Mouse (Mus musculus) liver, embryonic 11.5 days (tissue): ENCODE data around the gene Eif4ebp2. TPM values are rescaled to one million over a fixed set of nuclear protein-coding genes. Genes with fewer than 3 reads are reported as not detected.

ENCODE experiments used
- ATAC-seq: fragments of 200-750 bp; cut with Nextera tagmentation; replicated peaks from 2 replicates; pipeline ENCODE4 v1.8.0; 2017; ENCODE audit warnings: moderate number of reproducible peaks, mild to moderate bottlenecking, moderate TSS enrichment, moderate library complexity; ENCODE audit not compliant: low FRiP score
- DNase-seq: peaks from one replicate; pipeline ENCODE4 v3.0.0-alpha.2; 2017; ENCODE audit warnings: low spot score
- H3K27ac ChIP-seq: fragments of 300-500 bp; sonication (generic); 2 replicates; pipeline ENCODE4 v1.5.1; 2014; ENCODE audit warnings: mild to moderate bottlenecking, low read depth, low read length, control low read depth
- H3K27me3 ChIP-seq: fragments of 300-500 bp; sonication (generic); replicated peaks from 2 replicates; pipeline ENCODE4 v1.6.1; 2014; ENCODE audit warnings: low read length, mixed read lengths; ENCODE audit not compliant: control insufficient read depth, insufficient read depth
- H3K36me3 ChIP-seq: fragments of 300-500 bp; sonication (generic); 2 replicates; pipeline ENCODE4 v1.6.1; 2014; ENCODE audit warnings: mild to moderate bottlenecking, low read length, moderate library complexity, mixed read lengths; ENCODE audit not compliant: control insufficient read depth, insufficient read depth
- H3K4me1 ChIP-seq: fragments of 300-500 bp; sonication (generic); replicated peaks from 2 replicates; pipeline ENCODE4 v1.6.1; 2014; ENCODE audit warnings: low read length, mixed read lengths; ENCODE audit not compliant: control insufficient read depth, insufficient read depth
- H3K4me2 ChIP-seq: fragments of 300-500 bp; sonication (generic); 2 replicates; pipeline ENCODE4 v1.6.1; 2014; ENCODE audit warnings: mild to moderate bottlenecking, control low read depth, moderate library complexity
- H3K4me3 ChIP-seq: fragments of 300-500 bp; sonication (generic); 2 replicates; pipeline ENCODE4 v1.5.1; 2014; ENCODE audit warnings: low read depth, low read length, control low read depth
- H3K9ac ChIP-seq: fragments of 300-500 bp; sonication (generic); 2 replicates; pipeline ENCODE4 v1.6.1; 2014; ENCODE audit warnings: low read depth, low read length, control low read depth
- H3K9me3 ChIP-seq: fragments of 300-500 bp; sonication (generic); 2 replicates; pipeline ENCODE4 v1.6.1; 2016; ENCODE audit warnings: low read length, inconsistent platforms, mixed read lengths; ENCODE audit not compliant: control insufficient read depth
- WGBS: fragments of 180-500 bp; shearing (Covaris S2); extraction: QIAGEN DNeasy Blood & Tissue Kit; methylation state at CpG from one replicate; pipeline ENCODE4 v1.1.7; 2014; 5-methylcytosine and 5-hydroxymethylcytosine counted together
- polyA plus RNA-seq: library from polyadenylated mRNA; unstranded; fragments of >200 nt; fragmentation: Nextera tagmentation; extraction: Ambion mirVana; gene quantifications from 2 replicates; pipeline ENCODE4 v1.2.1, GENCODE M21; 2014

The Eif4ebp2 gene
- 27.1 and 33.3 TPM in 2 replicates for polyA plus RNA-seq

- peak within 1 kb of the TSS; percentile 100 for H3K4me3 ChIP-seq
- DNase-seq (peak; percentile 98), ATAC-seq (peak; percentile 97)
- H3K4me2 ChIP-seq: peak within 1 kb of the TSS; percentile 90
- no peaks in the 10 kb centered on the region for H3K27me3 ChIP-seq
- peaks cover 27% of the 10 kb centered on the region for H3K4me1 ChIP-seq
- H3K27ac ChIP-seq: peak within 1 kb of the TSS; percentile 80
- H3K9ac ChIP-seq: peak within 1 kb of the TSS; percentile 95
- H3K36me3 ChIP-seq: peaks cover 14% of the 10 kb centered on the region
- WGBS: under 1% methylated on average over 36 of the region's 36 CpGs
- H3K9me3 ChIP-seq: no peaks in the 10 kb centered on the region
Measured at GRCm38 (mm10) chr10:61452645-61453044, at the start of gene Eif4ebp2. Gene Eif4ebp2 (minus strand): TSS chr10:61452661.

GRCm38 (mm10) chr10:61500756-61501155 lies 48.3 kb upstream of the Eif4ebp2 start:
- H3K4me3 ChIP-seq: no peak overlapping the region
- no peak overlapping the region for H3K27ac ChIP-seq
- H3K9me3 ChIP-seq: no peaks in the 10 kb centered on the region
- no peaks in the 10 kb centered on the region for H3K27me3 ChIP-seq
- H3K9ac ChIP-seq: no peak overlapping the region
- DNase-seq: no peak
- H3K4me2 ChIP-seq: no peak overlapping the region
- ATAC-seq: no peak
- H3K4me1 ChIP-seq: peaks cover 5% of the 10 kb centered on the region; the same call in 1 of the 2 replicates
- no peaks in the 10 kb centered on the region for H3K36me3 ChIP-seq
- WGBS: 68% methylated on average over 7 of the region's 7 CpGs

GRCm38 (mm10) chr10:61499505-61500466 lies 47.3 kb upstream of the Eif4ebp2 start:
- ATAC-seq (no peak), DNase-seq (no peak)
- H3K27me3 ChIP-seq: no peaks in the 10 kb centered on the region
- H3K9me3 ChIP-seq: no peaks in the 10 kb centered on the region
- H3K4me2 ChIP-seq: no peak overlapping the region
- 82% methylated on average over 20 of the region's 20 CpGs for WGBS
- peaks cover 5% of the 10 kb centered on the region; the same call in 1 of the 2 replicates for H3K4me1 ChIP-seq
- H3K36me3 ChIP-seq: no peaks in the 10 kb centered on the region
- H3K27ac ChIP-seq: no peak overlapping the region
- no peak overlapping the region for H3K9ac ChIP-seq
- no peak overlapping the region for H3K4me3 ChIP-seq

- Histone ChIP-seq H3K4me2 (no peak overlapping the region), H3K27ac (peak overlapping the region; percentile 45; the same call in 1 of the 2 replicates), H3K4me1 (peaks cover 11% of the 10 kb centered on the region), H3K36me3 (no peaks in the 10 kb centered on the region), H3K9me3 (no peaks in the 10 kb centered on the region), H3K27me3 (no peaks in the 10 kb centered on the region), H3K4me3 (no peak overlapping the region), H3K9ac (no peak overlapping the region)
- ATAC-seq (no peak), DNase-seq (no peak)
- WGBS: 68% methylated on average over 9 of the region's 9 CpGs
Measured at GRCm38 (mm10) chr10:61496231-61496630, 43.8 kb upstream of the Eif4ebp2 start.

- DNase-seq (no peak), ATAC-seq (no peak)
- Histone ChIP-seq H3K27me3 (no peaks in the 10 kb centered on the region), H3K36me3 (no peaks in the 10 kb centered on the region), H3K9me3 (no peaks in the 10 kb centered on the region), H3K9ac (no peak overlapping the region), H3K4me3 (no peak overlapping the region), H3K27ac (peak overlapping the region; percentile 45; the same call in 1 of the 2 replicates), H3K4me1 (peaks cover 11% of the 10 kb centered on the region), H3K4me2 (no peak overlapping the region)
- WGBS: 66% methylated on average over 4 of the region's 4 CpGs
Measured at GRCm38 (mm10) chr10:61495461-61495860, 43.0 kb upstream of the Eif4ebp2 start.

- no peaks in the 10 kb centered on the region for H3K36me3 ChIP-seq
- H3K9ac ChIP-seq: peak overlapping the region; percentile 42
- peaks cover 11% of the 10 kb centered on the region for H3K4me1 ChIP-seq
- H3K27me3 ChIP-seq: no peaks in the 10 kb centered on the region
- 5% methylated on average over 11 of the region's 11 CpGs for WGBS
- peak overlapping the region; percentile 94 for H3K27ac ChIP-seq
- peak; percentile 80 for ATAC-seq
- H3K4me3 ChIP-seq: peak overlapping the region; percentile 18; the same call in 1 of the 2 replicates
- H3K4me2 ChIP-seq: peak overlapping the region; percentile 68
- no peaks in the 10 kb centered on the region for H3K9me3 ChIP-seq
- DNase-seq: peak; percentile 82
Measured at GRCm38 (mm10) chr10:61492040-61492439, 39.6 kb upstream of the Eif4ebp2 start.

GRCm38 (mm10) chr10:61491573-61491972 lies 39.1 kb upstream of the Eif4ebp2 start:
- Histone ChIP-seq H3K9ac (peak overlapping the region; percentile 42), H3K27ac (peak overlapping the region; percentile 94), H3K27me3 (no peaks in the 10 kb centered on the region), H3K36me3 (no peaks in the 10 kb centered on the region), H3K9me3 (no peaks in the 10 kb centered on the region), H3K4me2 (peak overlapping the region; percentile 68), H3K4me1 (peaks cover 11% of the 10 kb centered on the region), H3K4me3 (peak overlapping the region; percentile 18; the same call in 1 of the 2 replicates)
- DNase-seq: no peak
- peak; percentile 92 for ATAC-seq
- 25% methylated on average over 8 of the region's 8 CpGs for WGBS

GRCm38 (mm10) chr10:61488522-61489110 lies 36.2 kb upstream of the Eif4ebp2 start:
- Histone ChIP-seq H3K9me3 (no peaks in the 10 kb centered on the region), H3K27me3 (no peaks in the 10 kb centered on the region), H3K4me1 (peaks cover 9% of the 10 kb centered on the region), H3K27ac (no peak overlapping the region), H3K9ac (no peak overlapping the region), H3K4me2 (no peak overlapping the region), H3K4me3 (no peak overlapping the region), H3K36me3 (no peaks in the 10 kb centered on the region)
- WGBS: 81% methylated on average over 6 of the region's 6 CpGs
- DNase-seq (no peak), ATAC-seq (no peak)
